Mouse (Mus musculus) cerebellum, adult 2 months (tissue): ENCODE data around the gene Grm8. TPM values are rescaled to one million over a fixed set of nuclear protein-coding genes. Genes with fewer than 3 reads are reported as not detected.

Source experiments
- DNase-seq, 2 experiments: peaks; one replicate each; pipeline ENCODE4 v3.0.0; 2021
- H3K27ac ChIP-seq: fragments of 200-500 bp; 2 replicates; pipeline ENCODE4 v1.5.1; 2012; ENCODE audit warnings: low read length, control low read depth, inconsistent platforms; ENCODE audit not compliant: insufficient read depth
- H3K27me3 ChIP-seq: fragments of 200-500 bp; 2 replicates; pipeline ENCODE4 v1.6.1; 2012; ENCODE audit warnings: inconsistent platforms, mild to moderate bottlenecking, low read length, moderate library complexity; ENCODE audit not compliant: control insufficient read depth, insufficient read depth
- H3K4me1 ChIP-seq: fragments of 200-500 bp; 2 replicates; pipeline ENCODE4 v1.6.1; 2011; ENCODE audit warnings: low read length; ENCODE audit not compliant: control insufficient read depth, insufficient read depth
- H3K4me3 ChIP-seq: fragments of 200-500 bp; replicated peaks from 2 replicates; pipeline ENCODE3; 2011; ENCODE audit warnings: mild to moderate bottlenecking, low read depth, low read length, control low read depth; ENCODE audit not compliant: insufficient read depth
- CTCF ChIP-seq: fragments of 200-500 bp; IDR thresholded peaks from 2 replicates; pipeline ENCODE4 v1.5.1; 2011; ENCODE audit warnings: low read depth, mild to moderate bottlenecking, control low read depth, low read length, moderate library complexity, borderline replicate concordance; ENCODE audit not compliant: insufficient read depth
- POLR2A ChIP-seq: fragments of 200-500 bp; IDR thresholded peaks from 2 replicates; pipeline ENCODE4 v1.6.1; 2011; ENCODE audit warnings: low read length, control low read depth, borderline replicate concordance; ENCODE audit not compliant: insufficient read depth
- whole genome bisulfite sequencing: fragments of 180-500 bp; shearing (Covaris S2); methylation state at CpG from one replicate; pipeline ENCODE4 v1.1.7; 2018; 5-methylcytosine and 5-hydroxymethylcytosine counted together
- polyA plus RNA-seq: library from polyadenylated mRNA; depleted of rRNA; stranded (reverse); fragments of >200 nt; gene quantifications from 2 replicates; pipeline ENCODE4 v1.2.3, GENCODE M21; 2012

Gene Grm8
- polyA plus RNA-seq, 1 experiment = 6.6 TPM

DNA sequence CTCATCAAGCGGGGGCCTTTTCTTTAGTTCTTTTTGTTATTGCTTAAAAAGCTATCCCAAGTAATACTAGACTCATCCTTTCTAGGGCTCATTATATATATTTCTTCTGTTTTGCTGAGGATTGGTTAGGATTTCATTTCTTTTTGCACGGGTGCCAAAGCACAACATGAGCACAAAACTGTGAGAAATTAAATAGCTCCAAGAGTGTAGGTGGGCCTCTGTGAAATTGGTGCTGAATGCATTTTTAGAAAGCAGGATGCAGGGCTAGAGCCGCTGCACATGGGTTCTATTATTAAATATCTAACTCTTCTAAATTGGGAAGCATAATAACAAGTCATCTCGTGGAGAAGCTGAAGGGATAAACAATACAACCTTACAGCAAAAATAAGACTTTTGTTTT, 345.8 kb downstream of the Grm8 start:
- Histone ChIP-seq H3K4me3 (no peak overlapping the region), H3K27ac (no peak overlapping the region), H3K27me3 (no peaks in the 10 kb centered on the region), H3K4me1 (no peaks in the 10 kb centered on the region)
- TF ChIP-seq CTCF (no peak), POLR2A (no peak)
- no peak for DNase-seq
- 62% methylated on average over 4 of the region's 4 CpGs for WGBS

DNA sequence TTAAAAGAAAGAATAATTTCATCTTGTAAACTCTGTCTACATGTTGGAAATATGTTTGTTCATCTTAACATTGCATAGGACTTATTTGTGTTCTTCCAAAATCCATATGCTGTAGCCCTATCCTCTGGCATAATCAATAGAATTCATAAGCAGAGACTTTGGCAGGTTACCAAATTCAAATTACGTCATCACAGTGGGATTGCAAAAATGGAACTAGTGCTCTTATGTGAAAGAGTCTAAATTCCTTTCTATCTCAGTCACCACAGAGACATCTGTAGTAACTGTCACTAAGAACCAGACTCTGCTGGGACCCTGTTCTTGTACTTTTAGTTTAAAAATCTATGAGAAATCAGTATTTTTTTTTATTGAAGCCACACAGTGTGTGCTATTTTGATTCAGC, 352.7 kb downstream of the Grm8 start:
- WGBS = 6% methylated on average over 1 of the region's 1 CpGs
- Histone ChIP-seq H3K27me3 (no peaks in the 10 kb centered on the region), H3K4me3 (no peak overlapping the region), H3K27ac (no peak overlapping the region), H3K4me1 (no peaks in the 10 kb centered on the region)
- TF ChIP-seq POLR2A (no peak), CTCF (no peak)
- no peak for DNase-seq

DNA sequence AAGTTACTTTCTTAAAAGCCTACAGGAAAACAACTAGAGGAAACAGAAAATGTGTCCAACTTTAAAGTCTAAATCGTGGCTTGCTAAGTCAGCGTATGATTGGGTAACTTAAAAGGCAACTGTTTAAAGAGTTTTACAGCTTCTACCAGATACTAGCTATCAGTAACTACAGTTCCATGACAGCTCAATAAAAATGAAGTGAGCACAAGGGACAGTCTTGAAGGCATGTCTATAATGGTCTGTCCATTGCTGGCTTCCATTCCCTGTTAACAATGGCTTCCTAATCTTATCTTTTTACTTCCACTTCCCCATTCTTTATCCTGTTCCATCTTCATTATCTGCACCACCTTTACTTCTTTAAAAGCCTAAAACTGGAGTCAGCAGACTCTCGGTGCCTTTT, 353.6 kb downstream of the Grm8 start:
- DNase-seq = no peak
- TF ChIP-seq POLR2A (no peak), CTCF (no peak)
- H3K27me3 ChIP-seq = no peaks in the 10 kb centered on the region
- no peaks in the 10 kb centered on the region for H3K4me1 ChIP-seq
- no peak overlapping the region for H3K4me3 ChIP-seq
- H3K27ac ChIP-seq = no peak overlapping the region
- 93% methylated on average over 3 of the region's 3 CpGs for WGBS

DNA sequence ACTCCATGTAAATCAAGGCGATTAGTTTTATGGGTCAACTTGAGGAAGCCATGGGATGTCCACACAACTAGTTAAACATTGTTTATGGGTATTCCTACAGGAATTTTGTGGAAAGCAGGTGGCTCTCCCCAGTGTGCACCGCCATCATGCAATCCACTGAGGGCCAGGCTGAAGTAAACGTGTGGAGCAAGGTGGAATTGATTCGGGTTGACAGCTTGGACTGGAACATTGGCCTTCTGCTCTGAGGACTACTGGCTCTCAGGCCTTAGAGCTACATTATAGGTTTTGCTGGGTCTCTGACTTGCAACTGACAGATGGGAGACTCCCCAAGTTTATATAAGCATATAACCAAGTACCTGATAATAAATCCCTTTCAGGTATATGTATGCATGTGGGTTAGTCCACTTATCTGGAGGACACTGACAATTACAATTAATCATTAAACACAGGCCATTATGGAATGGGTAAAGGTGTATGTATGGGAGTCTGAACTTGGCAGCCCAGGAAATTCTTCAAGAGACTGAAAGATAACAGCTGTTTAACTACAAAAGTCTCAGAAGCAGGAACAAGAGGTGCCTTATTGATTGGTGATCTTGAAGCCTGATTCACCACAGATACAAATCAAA, 359.2 kb downstream of the Grm8 start:
- no peak for TF ChIP-seq POLR2A
- no peak for TF ChIP-seq CTCF
- no peaks in the 10 kb centered on the region for H3K4me1 ChIP-seq
- no peaks in the 10 kb centered on the region for H3K27me3 ChIP-seq
- H3K4me3 ChIP-seq = no peak overlapping the region
- 17% methylated on average over 4 of the region's 4 CpGs for WGBS
- DNase-seq = no peak
- no peak overlapping the region for H3K27ac ChIP-seq

DNA sequence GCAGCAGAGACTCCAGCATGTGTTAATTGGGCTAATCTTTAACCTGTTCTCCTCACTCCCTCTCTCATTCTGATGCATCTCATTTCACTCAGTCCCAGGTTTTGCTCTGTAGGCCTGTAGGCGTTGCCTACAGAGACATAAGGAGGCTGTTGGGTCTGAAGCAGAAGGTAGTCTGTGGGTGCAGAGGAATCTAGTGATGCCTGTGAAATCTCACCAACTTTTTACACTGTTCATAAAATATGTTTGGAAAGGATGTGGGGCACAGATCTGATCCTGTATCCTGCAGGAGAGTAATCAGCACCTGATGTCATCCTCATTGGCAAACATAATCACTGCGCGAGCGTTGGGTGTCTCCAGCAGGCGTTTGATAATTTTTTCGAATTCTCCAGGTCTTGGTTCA, 372.9 kb downstream of the Grm8 start:
- no peaks in the 10 kb centered on the region for H3K27me3 ChIP-seq
- 89% methylated on average over 6 of the region's 6 CpGs for WGBS
- H3K27ac ChIP-seq = no peak overlapping the region
- no peaks in the 10 kb centered on the region for H3K4me1 ChIP-seq
- H3K4me3 ChIP-seq = no peak overlapping the region
- DNase-seq = no peak
- TF ChIP-seq POLR2A (no peak), CTCF (no peak)

DNA sequence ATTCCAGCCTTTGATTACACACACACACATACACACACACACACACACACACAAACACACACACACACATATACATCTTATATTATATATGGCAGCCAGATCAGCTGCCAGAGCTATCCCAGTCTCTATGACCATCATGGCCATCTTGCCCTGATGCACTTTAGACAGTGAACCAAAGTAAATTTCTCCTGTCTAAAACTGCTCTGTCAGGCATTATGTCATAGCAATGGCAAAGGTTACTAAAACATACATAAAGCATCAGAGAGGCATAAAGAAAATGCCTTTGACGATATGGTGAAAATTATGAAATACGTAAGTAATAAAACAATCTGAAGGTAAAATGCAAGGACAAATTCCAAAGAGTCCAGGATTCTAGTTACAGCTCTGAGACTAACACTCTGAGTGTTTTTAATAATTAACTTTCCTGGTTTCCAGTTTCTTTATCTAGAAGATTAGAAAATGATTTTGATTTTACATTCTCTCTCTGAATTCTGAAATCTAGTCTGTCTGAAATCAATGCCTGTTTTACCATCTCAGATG, 381.6 kb downstream of the Grm8 start:
- no peaks in the 10 kb centered on the region for H3K4me1 ChIP-seq
- WGBS = 96% methylated on average over 2 of the region's 2 CpGs
- no peak overlapping the region for H3K4me3 ChIP-seq
- H3K27ac ChIP-seq = no peak overlapping the region
- H3K27me3 ChIP-seq = no peaks in the 10 kb centered on the region
- DNase-seq = no peak
- TF ChIP-seq POLR2A = no peak
- TF ChIP-seq CTCF = no peak

DNA sequence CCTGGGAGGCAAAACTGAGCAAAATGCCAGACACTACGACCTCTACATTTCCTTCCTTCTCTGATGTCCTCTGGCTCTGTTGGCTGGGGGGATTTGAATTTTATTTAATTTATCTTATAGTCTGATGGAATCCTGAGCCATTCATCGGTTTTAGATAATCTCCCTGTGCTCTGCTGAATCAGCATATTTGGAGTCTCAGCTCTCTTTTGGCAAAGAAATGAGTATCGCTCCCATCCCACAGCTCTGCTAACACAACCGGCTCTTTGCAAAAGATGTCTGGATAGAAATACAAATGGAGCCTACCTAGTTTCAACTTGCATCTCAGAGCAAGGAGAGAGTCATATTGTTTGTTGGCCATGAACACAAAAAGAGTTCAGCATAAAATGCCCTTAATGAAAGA, 388.5 kb downstream of the Grm8 start:
- 51% methylated on average over 4 of the region's 4 CpGs for WGBS
- H3K27ac ChIP-seq = no peak overlapping the region
- no peaks in the 10 kb centered on the region for H3K27me3 ChIP-seq
- TF ChIP-seq POLR2A (no peak), CTCF (no peak)
- no peak for DNase-seq
- H3K4me1 ChIP-seq = no peaks in the 10 kb centered on the region
- no peak overlapping the region for H3K4me3 ChIP-seq

DNA sequence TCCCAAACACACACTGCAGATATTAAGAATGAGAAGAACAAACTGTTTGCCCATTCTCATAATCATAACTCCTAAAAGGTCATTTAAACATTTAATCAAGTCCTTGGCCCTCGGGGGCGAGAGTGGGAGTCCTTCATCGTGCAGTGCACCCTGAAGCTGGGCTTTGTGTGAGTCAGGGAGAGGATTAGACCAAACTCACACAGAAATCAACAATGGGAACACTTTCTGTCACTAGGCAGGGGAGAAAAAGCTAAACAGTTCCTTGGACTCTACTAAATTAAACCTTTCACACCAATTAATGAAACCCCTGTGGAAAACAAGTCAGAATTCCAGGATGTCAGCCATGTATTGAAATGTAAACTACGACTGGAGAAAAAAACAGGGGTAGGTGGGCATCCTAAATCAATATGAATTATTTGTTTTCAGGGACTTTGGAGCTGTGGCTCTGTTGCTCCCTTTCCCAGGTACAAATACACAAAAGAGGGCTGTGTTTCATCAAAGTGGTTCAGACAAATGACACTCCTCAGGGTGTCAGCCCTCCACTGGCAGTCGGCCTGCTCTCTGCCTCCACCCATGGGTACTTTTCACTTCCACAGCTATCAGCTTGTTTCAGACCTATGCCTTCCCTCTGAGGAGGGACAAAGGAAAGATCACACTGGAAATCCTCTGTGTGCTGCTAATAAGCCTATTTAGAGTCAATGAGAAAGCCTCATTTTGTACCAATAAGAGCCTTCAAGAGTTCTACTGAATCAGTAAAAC, 389.1 kb downstream of the Grm8 start:
- no peak overlapping the region for H3K27ac ChIP-seq
- no peaks in the 10 kb centered on the region for H3K27me3 ChIP-seq
- TF ChIP-seq POLR2A = no peak
- TF ChIP-seq CTCF = no peak
- no peak overlapping the region for H3K4me3 ChIP-seq
- DNase-seq = peak in 1 of 2 experiments; percentile 2
- WGBS = 17% methylated on average over 5 of the region's 5 CpGs
- no peaks in the 10 kb centered on the region for H3K4me1 ChIP-seq
